Mouse (Mus musculus) liver, embryonic 15.5 days (tissue): ENCODE data around the gene Ace3. TPM values are rescaled to one million over a fixed set of nuclear protein-coding genes. Genes with fewer than 3 reads are reported as not detected.
A peak's percentile ranks its signal among the peaks of the same experiment; 100 is the strongest.

Source experiments
- ATAC-seq: fragments of 200-750 bp; cut with Nextera tagmentation; 2 replicates; pipeline ENCODE4 v1.8.0; 2017; ENCODE audit warnings: moderate number of reproducible peaks, mild to moderate bottlenecking, moderate library complexity; ENCODE audit not compliant: insufficient read depth
- H3K27ac ChIP-seq: fragments of 300-500 bp; sonication (generic); replicated peaks from 2 replicates; pipeline ENCODE4 v1.5.1; 2015; ENCODE audit warnings: mild to moderate bottlenecking, inconsistent platforms
- H3K27me3 ChIP-seq: fragments of 300-500 bp; sonication (generic); 2 replicates; pipeline ENCODE4 v1.6.1; 2015; ENCODE audit warnings: mild to moderate bottlenecking, inconsistent platforms
- H3K36me3 ChIP-seq: fragments of 300-500 bp; sonication (generic); replicated peaks from 2 replicates; pipeline ENCODE4 v1.6.1; 2015; ENCODE audit warnings: moderate library complexity, mild to moderate bottlenecking, inconsistent platforms
- H3K4me1 ChIP-seq: fragments of 300-500 bp; sonication (generic); replicated peaks from 2 replicates; pipeline ENCODE4 v1.6.1; 2015; ENCODE audit warnings: inconsistent platforms
- H3K4me2 ChIP-seq: fragments of 300-500 bp; sonication (generic); 2 replicates; pipeline ENCODE4 v1.6.1; 2015; ENCODE audit warnings: moderate library complexity, mild to moderate bottlenecking, inconsistent platforms
- H3K4me3 ChIP-seq: fragments of 300-500 bp; sonication (generic); replicated peaks from 2 replicates; pipeline ENCODE4 v1.5.1; 2015; ENCODE audit warnings: mild to moderate bottlenecking, inconsistent platforms
- H3K9ac ChIP-seq: fragments of 300-500 bp; sonication (generic); 2 replicates; pipeline ENCODE4 v1.6.1; 2015; ENCODE audit warnings: moderate library complexity, mild to moderate bottlenecking, inconsistent platforms
- H3K9me3 ChIP-seq: fragments of 300-500 bp; sonication (generic); replicated peaks from 2 replicates; pipeline ENCODE4 v1.6.1; 2016; ENCODE audit warnings: inconsistent platforms
- WGBS: fragments of 180-500 bp; shearing (Covaris S2); methylation state at CpG from one replicate; pipeline ENCODE4 v1.1.7; 2015; ENCODE audit warnings: mixed read lengths; ENCODE audit not compliant: insufficient replicate concordance; 5-methylcytosine and 5-hydroxymethylcytosine counted together
- polyA plus RNA-seq: library from polyadenylated mRNA; unstranded; fragments of >200 nt; fragmentation: Nextera tagmentation; extraction: Ambion mirVana; gene quantifications from 2 replicates; pipeline ENCODE4 v1.2.1, GENCODE M21; 2015

Gene Ace3
- not detected in 2 replicates for polyA plus RNA-seq

- H3K27ac ChIP-seq: no peak within 1 kb of the TSS
- no peak for ATAC-seq
- no peaks in the 10 kb centered on the region for H3K36me3 ChIP-seq
- 79% methylated on average over 3 of the region's 3 CpGs for WGBS
- H3K27me3 ChIP-seq: peaks cover 58% of the 10 kb centered on the region
- H3K9me3 ChIP-seq: no peaks in the 10 kb centered on the region
- H3K4me3 ChIP-seq: no peak within 1 kb of the TSS
- H3K4me2 ChIP-seq: no peak within 1 kb of the TSS
- H3K4me1 ChIP-seq: peaks cover 4% of the 10 kb centered on the region; the same call in 1 of the 2 replicates
- H3K9ac ChIP-seq: no peak within 1 kb of the TSS
These were observed at the start of gene Ace3 for GRCm38 (mm10) chr11:105994375-105994774. Gene Ace3 (plus strand): TSS chr11:105994675.

DNA sequence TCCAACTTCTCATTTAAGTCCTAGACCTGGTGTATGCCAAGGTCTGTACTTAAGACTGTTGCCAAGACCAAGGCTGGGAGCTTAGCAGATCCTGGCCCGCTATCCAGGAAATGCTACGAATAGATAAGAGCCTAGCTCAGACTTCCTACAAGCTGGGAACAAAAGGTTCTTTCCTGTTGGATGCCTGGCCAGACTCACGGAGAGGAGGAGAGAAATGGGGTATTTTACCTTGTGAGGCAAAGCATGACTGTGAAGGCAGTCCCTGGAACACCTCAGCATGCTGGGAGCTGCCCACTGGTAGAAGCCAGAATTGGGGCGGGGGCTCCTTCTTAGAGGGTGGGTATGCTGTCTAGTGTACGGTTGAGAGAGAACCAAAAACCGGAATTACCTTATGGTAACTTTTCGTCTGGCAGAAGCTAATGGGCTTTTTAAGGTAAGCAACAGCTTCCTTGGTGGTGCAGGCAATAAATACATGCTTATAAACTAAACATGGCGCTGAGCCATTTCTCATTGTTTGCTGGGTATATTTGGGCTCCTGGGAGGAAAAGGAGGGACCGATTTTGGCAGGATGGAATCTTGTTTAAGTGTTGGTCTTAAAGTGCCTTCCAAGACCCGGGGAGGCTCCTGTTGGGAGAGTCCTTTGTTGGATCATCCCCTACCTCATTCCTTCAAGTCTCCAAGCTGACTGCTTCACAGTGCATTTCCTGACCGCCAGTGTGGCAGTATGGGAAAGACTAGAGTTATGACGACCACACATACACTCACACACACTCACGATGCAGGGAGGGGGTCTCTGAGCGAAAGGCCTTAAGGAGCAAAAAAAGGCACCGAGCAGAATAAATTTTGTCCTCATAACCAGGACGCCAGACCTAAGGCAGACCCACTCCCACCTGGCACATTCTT is 49.5 kb upstream of the Ace3 start:
- H3K4me2 ChIP-seq: peak overlapping the region; percentile 90
- H3K36me3 ChIP-seq: no peaks in the 10 kb centered on the region
- WGBS: 56% methylated on average over 16 of the region's 16 CpGs
- H3K27ac ChIP-seq: no peak overlapping the region
- H3K4me1 ChIP-seq: peaks cover 22% of the 10 kb centered on the region
- H3K9ac ChIP-seq: no peak overlapping the region
- H3K27me3 ChIP-seq: peaks cover 78% of the 10 kb centered on the region
- peak overlapping the region; percentile 64; the same call in 1 of the 2 replicates for H3K4me3 ChIP-seq
- ATAC-seq: no peak
- no peaks in the 10 kb centered on the region for H3K9me3 ChIP-seq

DNA sequence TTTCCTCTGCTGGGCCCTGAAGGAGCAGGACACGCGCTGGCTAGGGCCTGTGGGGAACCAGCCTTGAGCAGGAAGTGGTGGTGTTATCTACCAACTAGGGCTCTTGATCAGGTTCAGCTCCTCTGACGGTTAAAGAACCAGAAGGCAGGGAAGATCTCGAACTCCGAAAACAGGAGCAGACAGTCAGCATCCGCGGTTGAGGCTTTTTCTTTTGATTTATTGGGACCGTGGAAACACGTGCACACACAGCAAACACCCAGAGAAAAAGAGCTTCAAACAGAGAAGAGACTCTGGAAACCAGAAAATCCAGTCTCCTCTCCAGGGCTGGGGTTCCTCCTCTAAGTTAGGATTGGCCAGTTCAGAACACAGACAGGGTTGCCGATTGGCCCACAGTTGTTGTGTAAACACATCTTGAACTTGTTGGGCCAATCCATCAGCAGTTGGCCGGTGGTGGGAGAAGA is 47.8 kb upstream of the Ace3 start:
- peaks cover 64% of the 10 kb centered on the region for H3K27me3 ChIP-seq
- ATAC-seq: no peak
- H3K27ac ChIP-seq: no peak overlapping the region
- H3K9me3 ChIP-seq: no peaks in the 10 kb centered on the region
- H3K36me3 ChIP-seq: no peaks in the 10 kb centered on the region
- H3K4me1 ChIP-seq: peaks cover 22% of the 10 kb centered on the region
- WGBS: 8% methylated on average over 11 of the region's 11 CpGs
- no peak overlapping the region for H3K9ac ChIP-seq
- H3K4me3 ChIP-seq: no peak overlapping the region
- H3K4me2 ChIP-seq: no peak overlapping the region

DNA sequence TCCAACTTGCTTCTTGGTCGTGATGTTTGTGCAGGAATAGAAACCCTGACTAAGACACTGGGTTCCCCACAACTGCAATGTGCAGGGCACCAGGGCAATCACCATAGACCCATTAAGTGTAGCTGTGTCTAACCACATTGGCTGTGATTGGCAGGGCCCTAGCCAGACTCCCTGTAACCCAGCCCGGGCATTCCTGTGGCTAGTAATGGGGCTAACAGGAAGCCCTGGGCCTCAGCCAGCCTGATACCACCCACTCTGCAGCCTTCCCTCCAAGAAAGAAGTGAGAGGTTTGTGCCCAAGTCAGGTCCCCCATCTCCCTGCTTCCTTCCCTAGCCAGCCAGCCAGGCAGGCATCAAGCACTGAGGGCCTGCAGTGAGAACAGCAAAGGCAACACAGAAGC is 46.2 kb upstream of the Ace3 start:
- Histone ChIP-seq H3K36me3 (no peaks in the 10 kb centered on the region), H3K4me1 (peaks cover 20% of the 10 kb centered on the region), H3K9ac (no peak overlapping the region), H3K27me3 (peaks cover 58% of the 10 kb centered on the region), H3K27ac (no peak overlapping the region), H3K4me2 (no peak overlapping the region), H3K4me3 (no peak overlapping the region), H3K9me3 (no peaks in the 10 kb centered on the region)
- 21% methylated on average over 2 of the region's 2 CpGs for WGBS
- ATAC-seq: no peak

- no peak overlapping the region for H3K27ac ChIP-seq
- ATAC-seq: no peak
These were observed 44.0 kb upstream of the Ace3 start for GRCm38 (mm10) chr11:105950519-105950918.

DNA sequence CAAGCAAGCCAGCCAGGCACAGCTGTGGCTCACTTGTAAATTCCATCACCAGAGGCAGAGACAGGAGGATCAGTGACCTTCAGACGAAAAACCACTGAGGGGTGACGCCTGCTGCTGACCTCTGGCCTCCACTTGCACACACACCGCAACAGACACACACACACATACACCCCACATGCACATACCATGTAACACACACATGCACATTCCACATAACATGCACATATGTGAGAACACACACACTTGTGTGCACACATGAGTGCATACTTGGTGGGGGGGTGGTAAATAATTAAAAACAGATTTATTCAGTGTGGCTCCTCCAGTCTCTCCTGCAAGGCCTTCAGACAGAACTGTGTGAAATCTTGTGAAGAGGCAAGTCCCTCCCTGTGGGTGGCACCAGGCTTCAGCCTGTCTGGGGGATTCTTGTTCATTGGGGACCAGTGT is 42.9 kb upstream of the Ace3 start:
- H3K9me3 ChIP-seq: no peaks in the 10 kb centered on the region
- no peak overlapping the region for H3K9ac ChIP-seq
- no peak overlapping the region for H3K27ac ChIP-seq
- no peaks in the 10 kb centered on the region for H3K36me3 ChIP-seq
- no peaks in the 10 kb centered on the region for H3K4me1 ChIP-seq
- no peak for ATAC-seq
- H3K4me3 ChIP-seq: no peak overlapping the region
- 63% methylated on average over 3 of the region's 3 CpGs for WGBS
- H3K27me3 ChIP-seq: peaks cover 27% of the 10 kb centered on the region
- no peak overlapping the region for H3K4me2 ChIP-seq

More at GRCm38 (mm10) chr11:105950519-105950918, 44.0 kb upstream of the Ace3 start:
- Histone ChIP-seq H3K9ac (no peak overlapping the region), H3K4me3 (no peak overlapping the region), H3K9me3 (no peaks in the 10 kb centered on the region), H3K4me2 (no peak overlapping the region), H3K4me1 (0 out of 2 replicates have a peak, but pooled peaks cover 4% of the 10 kb centered on the region), H3K36me3 (no peaks in the 10 kb centered on the region), H3K27me3 (peaks cover 37% of the 10 kb centered on the region)
- 44% methylated on average over 4 of the region's 4 CpGs for WGBS

DNA sequence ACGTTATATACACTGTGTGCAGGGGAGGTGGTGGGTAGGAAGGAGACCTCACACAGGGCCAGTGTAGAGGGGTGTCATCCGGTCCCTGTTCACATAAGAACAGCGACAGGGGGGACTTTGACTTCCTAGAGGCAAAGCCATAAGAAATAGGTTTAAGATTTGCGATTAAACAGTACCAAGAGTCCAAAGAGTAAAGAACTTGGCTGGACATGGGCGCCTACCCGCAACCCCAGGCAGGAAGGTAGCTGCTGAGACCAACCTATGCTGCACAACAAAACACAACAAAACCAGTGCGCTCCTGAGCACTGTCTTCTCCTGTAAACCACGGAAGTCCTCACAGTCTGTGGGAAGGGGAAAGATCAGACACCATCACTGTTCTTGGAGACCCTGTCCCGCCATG is 42.4 kb upstream of the Ace3 start:
- Histone ChIP-seq H3K9ac (no peak overlapping the region), H3K4me3 (no peak overlapping the region), H3K27ac (no peak overlapping the region), H3K4me2 (no peak overlapping the region), H3K4me1 (no peaks in the 10 kb centered on the region), H3K36me3 (no peaks in the 10 kb centered on the region), H3K27me3 (peaks cover 25% of the 10 kb centered on the region), H3K9me3 (no peaks in the 10 kb centered on the region)
- ATAC-seq: no peak
- 67% methylated on average over 9 of the region's 9 CpGs for WGBS

- Histone ChIP-seq H3K27ac (no peak within 1 kb of the TSS), H3K4me1 (no peaks in the 10 kb centered on the region), H3K27me3 (peaks cover 22% of the 10 kb centered on the region; the same call in 1 of the 2 replicates), H3K4me2 (no peak within 1 kb of the TSS), H3K9me3 (no peaks in the 10 kb centered on the region), H3K36me3 (no peaks in the 10 kb centered on the region), H3K4me3 (no peak within 1 kb of the TSS), H3K9ac (no peak within 1 kb of the TSS)
- 69% methylated on average over 12 of the region's 12 CpGs for WGBS
- no peak for ATAC-seq
These were observed 41.5 kb upstream of the Ace3 start, which contains the start of gene Cyb561 for GRCm38 (mm10) chr11:105952911-105953386. Gene Cyb561 (minus strand): TSS chr11:105953336.

DNA sequence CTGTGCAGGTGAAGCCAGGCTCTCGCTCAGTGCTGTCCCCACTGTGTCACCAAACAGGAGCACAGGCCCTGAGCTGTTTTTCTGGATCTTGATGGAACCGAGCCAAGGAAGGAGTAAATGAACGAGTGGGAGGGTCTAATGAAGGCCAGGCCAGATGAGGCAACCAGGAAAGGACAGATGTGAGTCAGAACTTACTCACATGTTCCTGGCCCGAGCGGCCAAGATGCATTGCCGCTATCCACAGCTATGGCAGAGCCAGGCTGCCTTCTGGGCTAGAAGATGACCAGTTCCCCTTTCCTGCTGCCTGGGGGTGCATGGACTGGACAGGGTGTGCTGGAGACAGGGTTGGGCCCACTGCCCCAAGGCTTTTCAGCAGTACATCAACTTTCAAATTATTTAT is 41.1 kb upstream of the Ace3 start:
- Histone ChIP-seq H3K27me3 (peaks cover 25% of the 10 kb centered on the region), H3K9ac (no peak overlapping the region), H3K27ac (no peak overlapping the region), H3K4me3 (no peak overlapping the region), H3K4me1 (no peaks in the 10 kb centered on the region), H3K36me3 (no peaks in the 10 kb centered on the region), H3K9me3 (no peaks in the 10 kb centered on the region), H3K4me2 (no peak overlapping the region)
- WGBS: 61% methylated on average over 6 of the region's 6 CpGs
- ATAC-seq: no peak

DNA sequence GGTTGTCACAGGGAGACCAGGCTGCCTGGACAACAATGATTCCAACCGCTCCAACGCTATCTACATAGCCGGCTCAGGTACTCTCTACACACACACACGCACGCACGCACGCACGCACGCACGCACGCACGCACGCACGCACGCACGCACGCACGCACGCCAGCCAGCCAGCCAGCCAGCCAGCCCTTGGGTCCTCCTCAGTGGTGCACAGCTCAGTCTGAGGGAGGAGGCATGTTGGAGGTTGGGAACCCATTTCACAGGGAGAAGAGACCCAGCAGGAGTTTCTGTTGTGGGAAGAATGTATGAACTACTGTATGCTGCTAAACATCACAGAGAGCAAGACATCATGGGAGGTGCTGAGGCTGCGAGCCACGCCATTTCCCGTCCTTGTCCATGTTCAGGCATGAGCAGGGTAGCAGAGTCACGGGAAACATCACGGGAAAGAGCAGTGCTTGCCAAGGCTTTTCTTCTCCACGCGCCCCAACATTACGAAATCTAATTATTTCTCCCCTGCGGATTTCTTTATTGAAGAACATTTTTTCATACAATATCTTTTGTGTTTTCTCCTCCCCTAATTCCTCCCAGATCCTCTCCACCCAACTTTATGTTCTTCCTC is 38.6 kb upstream of the Ace3 start:
- H3K9ac ChIP-seq: no peak overlapping the region
- H3K4me1 ChIP-seq: no peaks in the 10 kb centered on the region; the same call in 1 of the 2 replicates
- no peaks in the 10 kb centered on the region for H3K36me3 ChIP-seq
- H3K4me2 ChIP-seq: no peak overlapping the region
- 85% methylated on average over 28 of the region's 28 CpGs for WGBS
- no peak overlapping the region for H3K4me3 ChIP-seq
- H3K27me3 ChIP-seq: peaks cover 34% of the 10 kb centered on the region
- H3K9me3 ChIP-seq: no peaks in the 10 kb centered on the region
- no peak for ATAC-seq
- no peak overlapping the region for H3K27ac ChIP-seq

GRCm38 (mm10) chr11:105957501-105957900 is 37.0 kb upstream of the Ace3 start:
- WGBS: 42% methylated on average over 6 of the region's 6 CpGs
- no peaks in the 10 kb centered on the region for H3K9me3 ChIP-seq
- no peaks in the 10 kb centered on the region; the same call in 1 of the 2 replicates for H3K4me1 ChIP-seq
- no peak overlapping the region for H3K9ac ChIP-seq
- H3K4me3 ChIP-seq: no peak overlapping the region
- H3K36me3 ChIP-seq: no peaks in the 10 kb centered on the region
- H3K27ac ChIP-seq: no peak overlapping the region
- H3K27me3 ChIP-seq: peaks cover 29% of the 10 kb centered on the region
- H3K4me2 ChIP-seq: no peak overlapping the region
- ATAC-seq: no peak
